Mouse (Mus musculus) splenic B cell, adult 2 months (primary cell): Measurements from ENCODE around the gene H1foo.
A peak's percentile ranks its signal among the peaks of the same experiment; 100 is the strongest.

Source experiments
- DNase-seq: peaks from one replicate; pipeline ENCODE4 v3.0.0-alpha.2; 2011; ENCODE audit warnings: low read depth, low spot score
- H3K27me3 ChIP-seq: 2 replicates; pipeline ENCODE4 v1.6.1; 2012; ENCODE audit warnings: mild to moderate bottlenecking, low read length, moderate library complexity, mixed read lengths; ENCODE audit not compliant: control insufficient read depth, poor library complexity, insufficient read depth, severe bottlenecking
- H3K36me3 ChIP-seq: 2 replicates; pipeline ENCODE4 v1.6.1; 2012; ENCODE audit warnings: mild to moderate bottlenecking, low read length, moderate library complexity, mixed read lengths; ENCODE audit not compliant: control insufficient read depth, poor library complexity, insufficient read depth, severe bottlenecking

The H1foo gene

DNA sequence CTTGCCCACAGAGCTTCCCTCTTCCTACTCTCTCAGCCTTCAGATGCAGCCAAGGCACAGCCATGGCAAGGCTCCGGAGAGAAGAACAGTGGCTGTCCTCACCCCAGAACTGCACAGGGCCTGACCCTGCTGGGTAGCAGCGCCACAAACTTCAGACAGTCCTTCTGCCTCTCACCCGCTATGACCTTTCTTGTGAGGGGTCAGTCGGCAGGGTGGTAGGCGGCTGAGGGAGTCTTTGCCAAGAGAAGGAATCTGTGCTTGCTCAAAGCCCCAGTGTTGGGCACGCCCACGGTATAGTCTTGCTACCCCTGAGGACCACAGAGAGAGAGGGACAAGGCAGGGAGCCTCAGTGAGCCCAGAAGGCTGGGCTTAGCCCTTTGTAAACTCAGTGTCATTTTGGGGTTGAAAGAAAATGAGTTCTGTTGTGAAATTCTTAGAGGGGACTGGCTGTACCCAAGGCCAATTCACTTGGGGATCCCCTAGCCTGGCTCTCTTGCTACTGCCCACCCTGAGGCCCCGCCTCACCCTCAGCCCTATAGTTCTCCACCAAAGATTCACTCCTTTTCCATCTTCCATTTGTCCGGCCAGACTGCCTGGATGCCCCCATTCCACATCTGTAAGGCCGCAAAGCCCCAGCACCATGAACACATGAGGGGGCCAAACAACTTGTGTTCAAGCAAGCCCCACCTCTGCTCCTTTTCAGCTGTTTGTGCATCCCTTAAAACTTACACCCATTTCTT, 47.3 kb downstream of the H1foo start:
- no peaks in the 10 kb centered on the region for H3K36me3 ChIP-seq
- DNase-seq, result no peak
- no peaks in the 10 kb centered on the region for H3K27me3 ChIP-seq

GRCm38 (mm10) chr6:115992981-115993380, 48.2 kb downstream of the H1foo start:
- no peak for DNase-seq
- Histone ChIP-seq H3K27me3 (no peaks in the 10 kb centered on the region), H3K36me3 (no peaks in the 10 kb centered on the region)

DNA sequence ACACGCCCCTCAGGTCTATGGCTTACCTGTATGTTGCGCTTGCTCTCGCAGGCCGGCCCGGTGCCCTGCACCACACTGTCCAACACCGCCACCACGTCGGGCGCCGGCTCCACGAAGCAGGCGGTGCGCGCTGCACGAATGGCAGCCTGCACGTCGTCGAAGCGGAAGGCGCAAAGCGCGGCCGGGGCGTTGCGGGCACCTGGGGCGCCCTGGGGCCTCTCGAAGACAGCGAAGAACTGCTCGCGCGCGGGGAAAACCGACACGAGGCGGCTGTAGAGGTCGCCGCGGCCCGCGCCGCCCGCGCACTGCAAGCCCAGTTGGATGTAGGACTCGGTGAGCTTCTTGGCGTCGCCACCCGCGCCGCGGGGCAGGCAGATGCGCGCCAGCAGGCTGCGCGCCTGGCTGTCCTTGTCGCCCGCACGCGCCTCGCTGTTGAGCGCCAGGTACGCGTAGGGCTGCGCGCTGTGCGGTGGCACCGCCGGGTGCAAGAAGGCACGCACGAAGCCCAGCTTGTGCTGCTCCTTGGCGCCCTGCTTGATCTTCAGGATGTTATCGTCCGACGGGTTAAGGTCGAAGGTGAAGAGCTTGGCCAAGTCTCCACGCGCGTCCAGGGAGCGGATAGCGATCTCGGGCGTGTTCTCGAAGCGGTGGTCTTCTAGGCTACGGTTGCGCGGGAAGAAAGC, 48.9 kb downstream of the H1foo start:
- Histone ChIP-seq H3K36me3 (no peaks in the 10 kb centered on the region), H3K27me3 (no peaks in the 10 kb centered on the region)
- peak; percentile 47 for DNase-seq

DNA sequence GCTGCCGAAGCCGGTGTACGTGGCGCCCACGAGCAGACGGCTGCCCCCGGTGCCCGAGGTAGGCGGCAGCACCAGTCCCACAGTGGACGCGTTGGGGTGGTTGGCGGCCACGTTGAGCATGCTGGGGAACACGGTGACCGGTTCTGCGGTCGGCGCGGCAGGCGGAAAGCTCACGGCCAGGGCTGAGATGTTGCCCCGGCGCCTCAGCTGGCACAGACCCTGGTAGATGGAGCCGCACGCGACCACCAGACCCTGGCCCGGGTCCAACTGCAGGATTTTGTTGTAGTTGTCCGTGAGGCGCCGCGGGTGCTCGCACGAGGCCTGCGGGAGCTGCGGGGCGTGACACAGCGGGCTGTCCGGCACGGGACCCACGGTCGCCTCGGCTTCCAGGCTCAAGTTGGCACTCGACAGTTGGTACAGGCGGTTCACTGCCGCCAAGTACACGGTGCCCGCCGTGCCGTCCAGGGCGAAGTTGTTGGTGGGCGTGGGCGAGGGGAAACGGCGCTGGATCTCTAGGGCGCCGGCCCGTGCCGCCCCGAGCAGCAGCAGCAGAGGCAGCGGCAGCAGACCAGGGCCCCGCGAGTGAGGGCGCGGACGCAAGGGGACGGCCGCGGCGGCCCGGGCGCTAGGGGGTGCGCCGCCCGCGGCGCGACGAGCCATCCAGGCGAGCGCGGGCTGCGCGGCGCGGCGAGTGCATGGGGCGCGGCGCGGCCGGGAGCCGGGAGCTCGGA, 49.6 kb downstream of the H1foo start:
- no peaks in the 10 kb centered on the region for H3K36me3 ChIP-seq
- peak; percentile 36 for DNase-seq
- H3K27me3 ChIP-seq, result no peaks in the 10 kb centered on the region

DNA sequence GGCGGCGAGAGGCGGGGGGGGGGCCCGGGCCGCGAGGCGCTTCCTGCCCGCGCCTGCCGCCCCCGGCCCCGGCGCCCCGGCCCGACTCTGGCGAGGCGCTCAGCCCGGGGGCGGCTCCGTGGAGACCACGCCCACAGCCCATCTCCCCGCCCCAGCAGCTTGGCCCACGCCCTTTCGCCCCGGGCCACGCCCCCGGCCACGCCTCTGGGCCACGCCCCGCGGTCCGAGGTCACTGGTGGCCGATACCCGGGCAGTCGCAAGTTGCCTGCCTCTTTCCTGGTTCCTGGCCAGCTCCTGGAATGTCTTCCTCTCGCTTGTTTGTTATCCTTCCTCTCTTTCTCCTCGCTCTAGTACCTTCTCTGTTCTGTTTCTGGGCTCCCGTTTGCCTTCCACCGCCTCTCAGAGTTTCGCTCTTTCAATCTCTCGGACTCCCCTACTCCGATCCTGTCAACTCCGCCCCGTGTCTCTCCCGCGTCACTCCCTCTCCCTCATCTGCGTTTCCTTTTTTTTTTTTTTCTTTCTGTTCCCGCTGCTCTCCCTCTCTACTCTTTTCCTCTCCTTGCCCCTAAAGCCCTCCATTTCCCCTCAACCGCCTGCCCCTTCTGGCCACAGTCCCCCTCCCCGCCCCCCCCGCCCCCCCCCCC, 50.3 kb downstream of the H1foo start, which contains the start of gene Plxnd1:
TSS of gene Plxnd1 (minus strand) at position 129 of the 644 bp plus-strand sequence.
- H3K36me3 ChIP-seq, result no peaks in the 10 kb centered on the region
- no peaks in the 10 kb centered on the region for H3K27me3 ChIP-seq
- DNase-seq, result peak; percentile 89

- peak; percentile 17 for DNase-seq
- H3K27me3 ChIP-seq, result no peaks in the 10 kb centered on the region
- H3K36me3 ChIP-seq, result no peaks in the 10 kb centered on the region
Measured at GRCm38 (mm10) chr6:115995531-115995941, 50.8 kb downstream of the H1foo start.

GRCm38 (mm10) chr6:115996171-115996851, 51.6 kb downstream of the H1foo start:
- DNase-seq, result peak; percentile 40
- H3K36me3 ChIP-seq, result no peaks in the 10 kb centered on the region
- H3K27me3 ChIP-seq, result no peaks in the 10 kb centered on the region

DNA sequence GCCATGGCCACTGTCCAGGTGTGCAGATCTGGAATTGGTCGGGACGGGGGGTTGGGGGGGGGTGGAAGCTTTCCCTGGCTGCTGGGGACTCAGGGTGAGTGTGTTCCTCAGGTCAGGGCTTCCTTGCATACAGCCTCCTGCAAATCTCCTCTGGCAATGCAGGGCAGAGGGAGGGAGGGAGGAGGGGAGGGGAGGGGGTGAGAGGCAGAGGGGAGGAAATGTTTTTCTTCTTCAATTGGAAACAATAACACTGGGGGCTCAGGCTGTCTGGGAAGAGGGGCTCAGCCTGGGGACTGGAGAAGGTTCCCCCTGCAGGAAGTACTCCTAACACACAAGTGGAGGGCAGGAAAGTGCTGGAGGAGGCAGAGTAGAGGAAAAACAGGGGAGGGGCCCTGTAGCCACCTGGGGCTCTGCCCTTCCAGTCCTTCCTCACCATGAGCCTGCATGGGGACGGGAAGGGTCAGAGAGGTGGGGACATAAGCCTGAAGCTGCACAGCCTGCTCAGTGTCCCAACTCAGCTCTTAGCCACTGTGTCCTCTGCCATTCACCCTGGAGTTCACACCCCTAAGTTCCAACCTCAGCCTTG, 53.1 kb downstream of the H1foo start:
- DNase-seq, result no peak
- Histone ChIP-seq H3K27me3 (no peaks in the 10 kb centered on the region), H3K36me3 (no peaks in the 10 kb centered on the region)

GRCm38 (mm10) chr6:115998758-115999157, 54.0 kb downstream of the H1foo start:
- no peaks in the 10 kb centered on the region for H3K27me3 ChIP-seq
- DNase-seq, result no peak
- no peaks in the 10 kb centered on the region for H3K36me3 ChIP-seq

DNA sequence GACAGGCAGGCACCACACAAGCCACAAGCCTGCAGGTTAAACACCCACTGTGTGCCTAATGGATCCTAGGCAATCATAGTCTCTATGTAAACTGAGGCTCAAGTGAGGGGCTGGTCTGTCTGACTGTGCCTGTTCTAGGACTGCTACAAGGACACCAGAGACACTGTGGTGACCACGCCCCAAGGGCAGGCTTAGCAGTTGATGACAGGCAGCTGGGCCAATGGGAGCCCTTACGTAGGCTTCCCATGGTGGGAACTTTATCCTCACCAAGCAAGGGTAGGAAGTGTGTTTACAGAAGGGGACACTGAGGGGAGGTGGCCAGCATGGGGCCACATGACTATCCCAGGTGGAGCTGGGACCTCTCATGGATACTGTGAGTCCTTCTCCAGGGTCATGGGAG, 54.5 kb downstream of the H1foo start:
- H3K36me3 ChIP-seq, result no peaks in the 10 kb centered on the region
- DNase-seq, result no peak
- no peaks in the 10 kb centered on the region for H3K27me3 ChIP-seq
